Mouse (Mus musculus): ENCODE data around the gene Ube2ql1.

Gene Ube2ql1

GRCm38 (mm10) chr13:69673921-69674618 is 65.6 kb downstream of the Ube2ql1 start:
- TF ChIP-seq GATA4 (IDR thresholded peaks at IDR 0.05; ENCODE audit: insufficient replicate concordance, low read length): no peak

- TF ChIP-seq GATA4 (IDR thresholded peaks at IDR 0.05; ENCODE audit: insufficient replicate concordance, low read length): no peak
Observed at GRCm38 (mm10) chr13:69673197-69673920, 66.3 kb downstream of the Ube2ql1 start.

- no peak for TF ChIP-seq GATA4 (IDR thresholded peaks at IDR 0.05; ENCODE audit: insufficient replicate concordance, low read length)
Observed at GRCm38 (mm10) chr13:69672565-69672964, 67.1 kb downstream of the Ube2ql1 start.

- TF ChIP-seq GATA4 (IDR thresholded peaks at IDR 0.05; ENCODE audit: insufficient replicate concordance, low read length): no peak
Observed at GRCm38 (mm10) chr13:69672121-69672520, 67.6 kb downstream of the Ube2ql1 start.

GRCm38 (mm10) chr13:69654508-69654907 is 85.2 kb downstream of the Ube2ql1 start:
- peak; percentile 71 for TF ChIP-seq GATA4 (IDR thresholded peaks at IDR 0.05; ENCODE audit: insufficient replicate concordance, low read length)

Data from liver, adult (tissue).